Mouse (Mus musculus) adrenal gland, postnatal 14 days (tissue): Measurements from ENCODE around the gene Foxc1. TPM values are rescaled to one million over a fixed set of nuclear protein-coding genes. Genes with fewer than 3 reads are reported as not detected.

ENCODE experiments used
- DNase-seq: peaks from one replicate; pipeline ENCODE4 v3.0.0; 2021; ENCODE audit warnings: mixed read lengths
- total RNA-seq: library from RNA; stranded (reverse); gene quantifications from 2 replicates; pipeline ENCODE4 v1.2.3, GENCODE M21; 2021

The Foxc1 gene
- total RNA-seq, 1 experiment from 2014 or later: 7.1 TPM

DNA sequence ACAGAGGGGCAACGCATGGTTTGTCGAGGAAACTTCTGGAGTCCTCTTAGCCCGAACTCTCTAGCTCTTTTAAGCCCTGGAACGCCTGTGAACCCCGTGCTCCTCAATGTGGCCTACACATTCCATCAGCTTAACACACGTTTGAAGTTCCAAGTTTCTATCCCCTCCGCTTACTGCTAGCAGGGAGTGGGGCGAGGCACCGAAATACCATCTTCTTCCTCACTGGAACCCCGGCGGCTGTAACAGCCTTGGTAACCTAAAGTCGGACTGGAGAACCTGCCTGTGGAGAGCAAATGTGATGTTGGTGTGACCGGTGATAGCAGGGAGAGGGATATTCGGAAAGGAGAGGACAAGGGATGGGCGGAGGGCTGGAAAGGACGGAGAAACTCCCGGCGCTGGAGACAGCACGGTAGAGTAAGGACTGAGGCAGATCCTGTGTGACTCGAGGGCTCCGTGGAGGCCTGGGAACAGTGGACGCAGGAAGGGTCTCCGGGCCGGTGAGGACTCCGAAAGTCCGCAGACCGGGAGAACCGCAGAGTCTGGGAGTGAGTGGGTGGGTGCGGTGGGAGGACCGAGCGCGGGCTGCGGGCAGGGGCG is 504 bp upstream of the Foxc1 start:
- DNase-seq: no peak

DNA sequence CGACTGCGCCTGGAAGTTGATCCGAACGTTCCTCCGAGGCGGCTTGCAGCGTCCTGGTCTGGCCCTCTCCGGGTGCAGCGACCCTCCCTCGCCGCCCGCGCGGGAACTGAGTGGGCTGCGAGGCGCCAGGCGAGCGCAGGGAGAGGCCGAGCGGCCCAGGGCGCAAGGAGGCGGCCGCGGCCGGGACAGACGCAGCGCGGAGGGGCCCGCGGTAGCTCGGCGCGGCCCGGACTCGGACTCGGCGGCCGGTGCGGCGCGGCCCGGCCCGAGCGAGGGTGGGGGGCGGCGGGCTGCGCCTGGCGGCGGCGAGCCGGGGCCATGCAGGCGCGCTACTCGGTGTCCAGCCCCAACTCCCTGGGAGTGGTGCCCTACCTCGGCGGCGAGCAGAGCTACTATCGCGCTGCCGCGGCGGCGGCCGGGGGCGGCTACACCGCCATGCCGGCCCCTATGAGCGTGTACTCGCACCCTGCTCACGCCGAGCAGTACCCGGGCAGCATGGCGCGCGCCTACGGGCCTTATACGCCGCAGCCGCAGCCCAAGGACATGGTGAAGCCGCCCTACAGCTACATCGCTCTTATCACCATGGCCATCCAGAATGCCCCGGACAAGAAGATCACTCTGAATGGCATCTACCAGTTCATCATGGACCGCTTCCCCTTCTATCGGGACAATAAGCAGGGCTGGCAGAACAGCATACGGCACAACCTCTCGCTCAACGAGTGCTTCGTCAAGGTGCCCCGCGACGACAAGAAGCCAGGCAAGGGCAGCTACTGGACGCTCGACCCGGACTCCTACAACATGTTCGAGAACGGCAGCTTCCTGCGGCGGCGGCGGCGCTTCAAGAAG is 680 bp downstream of the Foxc1 start:
- peak; percentile 64 for DNase-seq

DNA sequence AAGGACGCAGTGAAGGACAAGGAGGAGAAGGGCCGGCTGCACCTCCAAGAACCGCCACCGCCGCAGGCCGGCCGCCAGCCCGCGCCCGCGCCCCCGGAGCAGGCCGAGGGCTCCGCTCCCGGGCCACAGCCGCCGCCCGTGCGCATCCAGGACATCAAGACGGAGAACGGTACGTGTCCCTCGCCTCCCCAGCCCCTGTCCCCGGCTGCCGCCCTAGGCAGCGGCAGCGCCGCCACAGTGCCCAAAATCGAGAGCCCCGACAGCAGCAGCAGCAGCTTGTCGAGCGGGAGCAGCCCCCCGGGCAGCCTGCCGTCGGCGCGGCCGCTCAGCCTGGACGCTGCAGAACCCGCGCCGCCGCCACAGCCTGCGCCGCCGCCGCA is 1.3 kb downstream of the Foxc1 start:
- peak; percentile 47 for DNase-seq

DNA sequence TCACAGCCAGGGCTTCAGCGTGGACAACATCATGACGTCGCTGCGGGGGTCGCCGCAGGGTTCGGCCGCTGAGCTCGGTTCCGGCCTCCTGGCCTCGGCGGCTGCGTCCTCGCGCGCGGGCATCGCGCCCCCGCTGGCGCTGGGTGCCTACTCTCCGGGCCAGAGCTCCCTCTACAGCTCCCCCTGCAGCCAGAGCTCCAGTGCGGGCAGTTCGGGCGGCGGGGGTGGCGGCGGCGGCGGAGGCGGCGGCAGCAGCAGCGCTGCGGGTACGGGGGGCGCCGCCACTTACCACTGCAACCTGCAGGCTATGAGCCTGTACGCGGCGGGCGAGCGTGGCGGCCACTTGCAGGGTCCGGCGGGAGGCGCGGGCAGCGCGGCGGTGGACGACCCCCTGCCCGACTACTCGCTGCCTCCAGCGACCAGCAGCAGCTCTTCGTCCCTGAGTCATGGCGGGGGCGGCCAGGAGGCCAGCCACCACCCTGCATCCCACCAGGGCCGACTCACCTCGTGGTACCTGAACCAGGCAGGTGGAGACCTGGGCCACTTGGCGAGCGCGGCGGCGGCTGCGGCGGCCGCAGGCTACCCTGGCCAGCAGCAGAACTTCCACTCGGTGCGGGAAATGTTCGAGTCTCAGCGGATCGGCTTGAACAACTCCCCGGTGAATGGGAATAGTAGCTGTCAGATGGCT is 1.8 kb downstream of the Foxc1 start:
- peak; percentile 88 for DNase-seq

DNA sequence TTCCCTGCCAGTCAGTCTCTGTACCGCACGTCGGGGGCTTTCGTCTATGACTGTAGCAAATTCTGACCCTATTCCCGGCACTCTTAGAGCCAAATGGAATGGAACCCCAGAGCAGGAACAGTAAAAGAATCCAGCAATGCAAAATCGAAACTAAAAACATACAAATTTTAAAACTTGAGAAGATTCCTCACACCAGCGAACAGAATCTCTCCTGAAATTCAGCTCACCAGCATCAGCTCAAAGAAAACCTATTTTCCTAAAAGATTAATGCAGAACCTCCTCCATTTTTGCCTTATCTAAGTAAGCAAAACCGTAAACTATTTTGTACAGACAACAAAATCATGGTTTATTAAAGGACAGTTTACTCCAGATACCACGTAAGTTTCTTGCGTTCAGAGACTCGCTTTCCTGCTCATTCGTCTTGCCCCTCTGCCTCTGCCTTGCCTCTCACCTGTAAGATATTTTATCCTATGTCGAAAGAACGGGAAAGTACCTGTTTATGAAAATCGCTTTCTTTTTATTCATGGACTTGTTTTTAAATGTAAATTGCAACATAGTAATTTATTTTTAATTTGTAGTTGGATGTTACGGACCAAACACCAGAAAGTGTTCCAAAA is 2.5 kb downstream of the Foxc1 start:
- no peak for DNase-seq

DNA sequence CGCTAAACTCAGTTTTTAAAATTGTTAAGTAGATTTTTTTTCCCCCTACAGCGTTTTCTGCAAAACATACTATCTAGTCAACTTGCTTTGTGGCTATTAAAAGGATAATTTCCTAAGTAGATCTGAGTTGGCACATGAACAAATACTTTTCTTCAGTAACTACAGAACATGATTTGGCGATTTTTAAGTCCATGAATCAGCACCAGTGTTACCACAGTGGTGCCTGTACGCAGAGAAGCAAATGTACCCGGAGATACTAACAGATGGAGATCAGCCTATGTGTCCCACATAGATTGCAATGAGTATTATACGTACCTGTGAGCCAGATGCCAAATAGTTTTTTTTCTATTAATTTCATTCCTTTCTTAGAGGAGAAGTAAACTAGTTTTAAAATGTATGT is 3.3 kb downstream of the Foxc1 start:
- no peak for DNase-seq

DNA sequence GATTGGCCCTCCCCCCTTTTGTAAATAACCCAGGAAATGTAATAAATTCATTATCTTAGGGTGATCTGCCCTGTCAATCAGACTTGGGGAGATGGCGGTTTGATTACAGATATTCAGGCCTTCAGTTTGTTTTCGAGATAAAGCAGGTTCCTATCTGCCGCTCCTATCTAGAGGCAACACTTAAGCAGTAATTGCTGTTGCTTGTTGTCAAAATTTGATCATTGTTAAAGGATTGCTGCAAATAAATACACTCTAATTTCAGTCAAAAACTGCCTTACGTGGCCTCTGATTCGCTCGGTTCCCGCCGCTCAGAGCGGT is 3.9 kb downstream of the Foxc1 start:
- no peak for DNase-seq

DNA sequence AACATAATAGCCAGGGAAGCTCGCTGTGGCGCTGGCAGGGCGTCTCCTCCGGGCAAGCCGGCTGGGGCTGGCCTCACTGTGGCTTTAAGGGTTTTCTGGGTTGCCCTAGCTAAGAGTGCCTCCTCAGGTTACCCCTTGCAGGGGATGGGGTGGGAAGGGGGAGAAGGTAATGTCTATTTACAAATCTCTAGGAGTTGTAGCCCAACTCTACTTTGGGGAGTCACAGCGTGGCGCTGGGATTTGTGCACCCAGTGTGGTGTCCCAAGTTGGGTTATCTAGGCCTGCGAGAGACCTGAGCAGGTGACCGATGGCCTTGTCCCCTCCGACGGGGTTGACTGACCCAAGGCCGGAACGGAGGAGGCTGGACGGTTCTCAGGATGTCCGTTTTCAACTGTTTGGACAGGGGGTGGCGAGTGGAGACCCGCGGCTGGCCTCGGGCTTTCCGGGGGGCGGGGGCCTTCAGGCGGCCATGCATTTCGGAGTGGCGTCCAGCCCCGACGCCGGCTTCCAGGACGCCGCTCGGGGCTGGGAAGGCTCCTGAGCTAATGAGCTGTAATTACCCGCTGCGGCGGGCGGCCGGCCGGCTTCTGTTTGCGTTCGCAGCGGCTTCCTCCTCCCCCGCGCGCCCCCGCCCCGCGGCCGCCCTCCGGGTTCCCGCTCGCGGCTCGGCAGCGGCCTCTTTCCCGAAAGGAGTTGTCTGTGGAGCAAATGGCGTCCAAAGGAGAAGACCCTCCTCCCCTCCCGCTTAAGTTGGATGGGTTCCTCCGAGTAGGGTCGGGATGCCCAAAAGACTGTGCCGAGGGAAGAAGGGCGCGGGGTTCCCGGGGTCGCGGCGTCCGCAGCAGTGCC is 4.5 kb downstream of the Foxc1 start:
- DNase-seq: peak; percentile 75

DNA sequence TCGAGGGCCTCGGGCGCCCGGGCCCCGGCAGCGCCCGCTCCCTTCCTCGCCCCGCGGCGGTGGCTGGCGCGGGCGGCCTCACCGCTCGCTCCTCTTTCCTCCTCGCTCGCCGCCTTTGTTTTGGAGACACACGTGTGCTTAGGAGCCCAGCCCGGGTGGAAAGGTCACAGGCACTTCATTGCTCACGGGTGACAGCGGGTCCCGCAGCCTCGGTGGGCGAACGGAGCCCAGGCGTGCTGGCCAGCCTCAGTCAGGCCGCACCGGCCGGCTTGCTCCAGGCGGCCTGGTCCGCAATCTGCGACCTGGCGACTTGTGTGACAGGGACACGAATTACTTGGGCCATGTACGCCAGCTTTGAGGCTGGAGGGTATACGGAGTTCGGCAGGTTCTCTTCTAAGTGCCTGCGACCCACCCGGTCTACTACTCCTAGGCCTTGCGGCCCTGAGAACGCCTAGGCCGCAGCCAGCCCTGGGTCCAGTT is 5.1 kb downstream of the Foxc1 start:
- DNase-seq: peak; percentile 45

DNA sequence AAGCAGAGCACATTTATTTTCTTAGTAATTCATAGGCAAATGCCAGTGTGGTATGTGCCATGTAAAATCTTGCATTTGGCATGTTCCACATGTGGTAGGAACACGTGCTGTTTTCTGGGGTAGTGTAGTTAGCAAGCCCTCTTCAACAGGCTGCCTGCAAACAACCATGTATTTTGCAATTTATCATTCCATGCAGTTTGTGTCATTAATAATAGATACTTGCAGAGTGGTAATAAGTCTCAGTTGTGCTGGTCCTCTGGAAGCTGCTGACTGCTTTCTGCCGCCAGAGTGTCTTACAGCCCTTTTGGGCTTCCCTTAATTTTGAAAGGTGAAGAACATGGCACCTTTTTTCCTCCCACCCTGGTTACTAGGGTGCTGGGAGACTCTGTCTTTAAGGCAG is 6.3 kb downstream of the Foxc1 start:
- no peak for DNase-seq

DNA sequence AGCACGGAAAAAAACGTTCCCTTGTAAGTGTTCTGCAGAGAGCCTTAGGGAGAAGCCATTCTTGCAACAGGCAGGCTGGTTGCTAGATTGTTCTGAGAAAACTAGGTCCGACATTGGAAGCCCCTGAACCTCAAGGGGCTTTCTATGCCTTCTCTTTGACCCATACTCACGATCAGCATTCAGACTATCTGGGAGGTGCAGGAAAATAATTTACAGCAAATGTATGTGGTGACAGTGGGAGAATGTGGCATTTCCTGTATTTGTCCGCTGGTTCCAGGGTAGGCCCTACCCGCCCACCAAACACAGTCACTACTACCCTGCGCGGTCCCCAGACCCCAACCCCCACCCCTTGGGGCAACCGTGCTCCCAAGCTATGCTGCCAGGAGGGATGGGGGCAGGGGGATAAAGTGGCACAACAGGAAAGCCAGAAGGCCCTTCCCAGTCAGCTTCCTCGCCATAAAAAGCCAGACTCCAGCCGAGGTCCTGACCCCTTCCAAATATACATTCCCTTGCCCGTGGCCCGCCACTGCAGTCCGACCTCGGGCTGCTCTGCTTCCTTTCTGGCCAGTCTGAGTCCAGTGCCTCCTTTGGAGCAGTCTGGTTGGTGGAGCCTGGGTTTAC is 9.1 kb downstream of the Foxc1 start:
- DNase-seq: no peak

DNA sequence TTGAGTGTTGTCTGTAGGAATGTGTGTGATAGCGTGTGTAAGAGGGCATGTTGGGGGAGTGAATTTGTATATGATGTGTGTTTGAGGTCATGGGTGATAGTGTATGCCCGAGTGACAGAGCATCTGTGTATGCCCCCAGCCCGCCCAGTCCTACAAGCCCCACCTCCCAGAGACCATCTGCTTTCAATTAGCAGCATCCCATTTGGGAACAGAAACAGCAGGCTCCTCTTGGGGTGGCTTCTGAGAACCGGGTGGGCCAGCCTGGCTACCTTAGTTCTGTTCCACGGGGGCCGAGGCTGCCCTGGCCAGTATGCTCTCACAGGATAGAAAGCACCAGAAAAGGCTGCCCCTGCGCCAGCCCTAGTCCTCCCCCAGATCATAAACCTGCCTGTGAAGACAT is 11.9 kb downstream of the Foxc1 start:
- DNase-seq: no peak

DNA sequence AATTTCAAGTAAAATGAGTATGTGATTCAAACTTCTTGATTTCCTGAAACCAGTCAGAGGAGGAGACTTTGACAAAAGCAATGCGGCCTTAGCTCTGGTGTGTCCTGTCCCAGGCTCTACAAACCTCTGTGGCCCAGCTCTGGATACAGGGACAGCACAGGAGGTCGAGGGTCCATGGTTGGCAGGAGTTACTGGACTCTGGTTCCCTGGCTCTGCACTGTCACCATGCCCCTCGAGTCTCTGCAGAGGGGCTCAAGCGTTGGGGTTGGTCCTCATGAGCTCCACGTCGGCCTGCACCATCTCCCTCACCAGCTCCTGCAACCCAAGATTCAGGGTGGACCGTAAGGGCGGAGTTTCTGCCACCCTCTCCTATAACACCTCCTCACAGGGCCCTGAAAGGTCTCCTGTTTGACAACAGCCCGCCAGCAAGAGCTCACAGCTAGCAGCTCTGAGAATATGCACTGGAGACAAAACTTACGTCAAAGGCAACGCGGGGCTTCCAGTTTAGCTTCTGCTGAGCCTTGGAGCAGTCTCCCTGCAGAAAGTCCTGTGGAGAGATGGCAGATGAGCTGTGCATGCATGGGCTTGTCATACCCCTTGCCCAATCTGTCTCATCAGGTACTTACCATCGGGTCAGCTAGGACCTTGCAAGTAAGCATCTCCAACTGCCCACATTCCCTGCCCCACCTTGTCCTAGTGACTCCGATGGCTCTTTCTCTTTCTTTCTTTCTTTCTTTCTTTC is 13.4 kb downstream of the Foxc1 start:
- no peak for DNase-seq

DNA sequence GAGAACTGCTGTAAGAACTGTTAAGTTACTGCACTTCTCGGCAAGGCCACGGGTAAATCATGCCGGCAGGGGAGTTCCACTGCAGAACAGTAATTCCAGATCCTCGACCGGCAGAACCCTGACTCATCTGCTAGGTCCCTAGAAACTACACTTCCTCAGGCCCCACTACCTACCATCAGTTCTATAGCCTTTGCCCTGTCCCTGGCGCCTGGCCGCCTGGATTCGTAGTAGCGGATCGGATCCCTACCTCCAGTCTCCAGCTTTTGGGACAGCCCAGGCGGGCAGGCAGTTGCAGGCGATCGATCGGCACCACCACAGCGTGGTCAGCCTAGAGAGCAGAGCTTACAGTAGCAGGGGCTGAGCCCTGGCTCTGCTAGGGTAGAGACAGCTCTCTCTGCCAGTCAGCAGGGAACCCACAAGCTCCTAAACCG is 14.2 kb downstream of the Foxc1 start:
- peak; percentile 77 for DNase-seq

DNA sequence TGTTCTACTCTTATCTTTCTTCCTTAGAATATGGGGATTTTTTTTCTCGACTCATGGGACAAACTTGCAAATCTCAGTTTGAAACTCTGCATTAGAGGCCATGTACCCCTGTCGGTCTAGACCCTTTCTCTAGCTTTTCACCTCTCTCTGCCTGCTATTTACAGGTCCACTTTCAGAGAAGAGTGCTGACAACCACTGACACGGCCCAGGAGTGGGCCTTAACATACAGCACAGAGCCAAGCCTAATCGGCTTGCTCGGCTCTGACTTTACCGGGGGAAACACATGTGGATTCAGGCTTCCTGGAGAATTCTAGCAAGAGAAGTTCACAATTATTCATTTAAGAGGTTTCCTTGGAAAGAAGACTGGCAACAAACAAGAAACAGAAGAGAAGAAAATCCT is 14.6 kb downstream of the Foxc1 start:
- no peak for DNase-seq

DNA sequence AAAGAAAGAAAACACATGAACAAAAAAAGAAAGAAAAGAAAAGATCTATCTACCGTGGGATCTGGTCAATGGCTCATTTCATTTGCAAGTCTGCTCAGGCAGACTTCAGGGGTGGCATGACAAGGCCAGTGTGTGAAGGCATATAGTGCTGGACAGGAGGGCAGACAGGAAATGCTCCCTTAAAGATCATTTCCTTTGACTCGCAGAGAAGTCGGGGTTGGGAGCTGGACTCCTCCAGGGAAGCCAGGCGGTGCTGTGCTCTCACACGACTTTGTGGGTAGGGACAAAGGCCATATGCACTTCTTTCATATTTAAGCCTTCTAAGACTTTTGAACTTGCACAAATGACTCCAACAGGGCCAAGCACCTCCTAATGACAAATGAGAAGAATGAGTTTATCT is 16.9 kb downstream of the Foxc1 start:
- DNase-seq: no peak

DNA sequence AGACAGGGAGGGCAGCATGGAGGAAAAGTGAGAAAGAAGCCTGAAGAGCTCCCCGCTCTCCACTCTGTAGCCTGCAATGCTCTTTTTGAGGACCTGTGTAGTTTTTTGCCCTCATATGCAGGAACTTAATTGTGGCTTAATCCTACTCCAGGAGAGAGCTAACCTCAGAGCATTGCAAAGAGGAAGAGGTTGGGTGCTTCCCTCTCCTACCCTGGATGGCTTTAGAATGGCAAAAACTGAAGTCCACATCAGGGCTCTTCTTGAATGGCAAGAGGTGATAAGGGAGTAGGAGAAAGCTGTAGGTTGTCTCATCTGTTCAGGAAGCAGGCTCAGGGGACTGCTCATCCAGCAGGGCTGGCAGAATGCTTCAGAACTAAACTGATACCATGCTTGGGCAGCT is 18.7 kb downstream of the Foxc1 start:
- DNase-seq: no peak

DNA sequence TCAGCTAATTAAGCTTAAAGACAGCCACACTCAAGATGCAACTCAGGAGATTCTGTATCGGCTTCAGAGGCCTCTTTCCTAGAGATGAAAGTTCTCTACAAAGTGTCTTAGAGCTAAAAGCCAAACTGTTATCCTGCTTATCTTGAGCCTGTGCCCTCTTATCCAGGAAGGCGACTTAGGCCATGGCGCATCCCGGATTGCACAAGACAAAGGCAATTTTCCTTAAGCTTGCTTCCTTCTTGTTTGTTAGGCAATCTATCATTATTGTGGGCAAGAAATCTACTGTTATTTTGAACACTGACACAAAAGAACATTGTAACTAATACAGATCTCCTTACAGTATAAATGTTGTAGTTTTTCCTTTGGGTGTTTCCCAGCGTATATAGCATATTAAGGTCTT is 20.7 kb downstream of the Foxc1 start:
- DNase-seq: no peak

DNA sequence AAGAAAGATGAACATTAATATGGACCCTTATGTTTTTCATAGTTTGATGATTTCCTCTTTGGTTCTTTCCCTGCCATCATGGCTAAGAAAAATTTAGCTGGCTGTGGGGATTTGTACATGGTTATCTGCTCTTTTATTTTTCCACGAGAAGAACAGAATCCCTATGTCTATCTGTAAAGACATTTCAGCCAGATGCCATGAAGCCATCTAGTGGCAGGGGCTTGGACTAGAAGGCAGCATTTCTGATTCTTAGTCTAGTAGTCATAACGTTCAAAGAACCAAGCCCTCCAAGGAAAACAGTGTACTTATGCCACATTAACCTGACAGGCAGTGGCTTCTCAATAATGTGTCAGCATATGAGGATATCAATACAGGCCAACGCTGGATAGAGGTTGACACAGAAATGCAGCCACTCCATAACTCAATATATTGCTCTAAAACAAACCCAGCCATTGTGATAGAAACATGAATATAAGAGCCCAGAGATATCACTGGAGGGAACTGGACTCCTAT is 21.4 kb downstream of the Foxc1 start:
- no peak for DNase-seq

DNA sequence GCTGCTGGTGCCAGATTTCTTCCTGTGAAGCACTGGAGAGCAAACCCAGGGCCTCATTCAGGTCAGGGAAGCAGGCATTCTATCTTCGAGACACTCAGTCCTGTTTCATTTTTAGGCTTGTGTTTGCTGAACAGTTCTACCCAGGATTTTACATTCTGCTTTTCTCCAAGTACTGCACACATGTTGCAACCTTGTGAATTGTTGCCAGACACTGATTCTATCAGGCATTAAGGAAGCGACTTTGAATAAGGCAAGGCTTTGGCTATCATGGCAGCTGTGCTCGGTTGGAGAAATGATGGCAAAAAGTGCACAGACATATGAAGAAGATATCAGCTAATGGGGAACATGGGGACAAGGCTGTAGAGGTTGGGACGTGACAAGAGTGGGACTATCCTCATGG is 22.0 kb downstream of the Foxc1 start:
- no peak for DNase-seq

DNA sequence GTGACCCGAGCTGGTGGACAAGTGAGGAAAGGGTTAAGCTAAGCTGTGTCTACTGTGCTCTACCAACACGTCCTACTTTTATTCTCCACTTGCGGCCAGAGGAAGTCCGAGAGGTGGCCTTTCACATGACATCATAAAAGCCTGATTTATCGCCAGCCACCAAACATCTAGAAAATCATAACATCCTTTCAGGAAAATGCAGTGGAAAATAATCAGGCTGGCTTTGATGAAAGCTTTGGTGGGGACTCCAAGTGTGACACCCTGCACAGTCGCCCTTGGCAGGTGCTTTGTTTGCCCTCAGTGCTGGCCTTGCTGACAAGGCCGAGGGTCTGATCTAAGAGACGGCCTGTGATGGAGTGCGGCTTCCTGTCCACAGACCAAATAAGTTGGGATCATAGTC is 23.9 kb downstream of the Foxc1 start:
- peak; percentile 53 for DNase-seq
